Mouse (Mus musculus) 3134 (cell line): Measurements from ENCODE around the gene Rph3a.

Experiments
- DNase-seq: peaks from one replicate; pipeline ENCODE4 v3.0.0-alpha.2; 2011; ENCODE audit warnings: low spot score; ENCODE audit not compliant: insufficient read length; ENCODE audit errors: extremely low read depth

Gene Rph3a

DNA sequence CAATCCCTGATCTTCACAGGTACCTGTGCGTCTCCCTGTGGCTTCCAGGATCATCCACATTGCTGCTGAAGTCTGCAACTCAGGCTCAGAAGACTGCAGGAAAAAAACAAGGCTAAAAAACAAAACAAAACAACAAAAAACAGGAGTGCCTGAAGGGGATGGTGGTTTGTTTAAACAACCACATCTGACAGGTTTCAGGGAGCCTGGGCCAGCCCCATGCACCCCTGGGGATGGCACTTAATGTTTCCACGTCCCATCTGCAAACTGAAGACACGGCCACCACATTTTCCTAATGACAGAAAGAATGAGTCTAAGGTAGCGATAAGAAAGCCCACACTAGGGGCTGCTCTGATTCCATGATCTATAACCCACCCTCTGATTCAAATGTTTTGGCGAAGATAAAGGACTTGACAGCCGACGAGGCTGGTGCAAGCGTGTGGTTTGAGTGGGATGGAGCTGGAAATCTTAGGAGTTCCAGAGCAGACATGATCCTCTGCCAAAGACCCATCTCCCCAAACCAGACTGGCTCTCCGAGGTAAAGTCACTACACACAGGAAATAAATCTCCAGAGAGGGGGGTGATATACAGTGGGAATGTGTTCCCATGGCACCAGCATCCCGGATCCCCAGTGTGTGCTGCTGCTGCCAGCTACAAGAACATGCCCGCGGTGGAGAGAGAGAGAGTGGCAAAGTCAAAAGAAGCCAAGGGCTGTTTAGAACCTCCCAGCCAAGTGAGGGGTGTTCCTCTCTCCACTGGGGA lies at the start of gene Rph3a:
Gene Rph3a, minus strand, starts transcription at position 282 of the 759 bp plus-strand sequence.
- DNase-seq = no peak

DNA sequence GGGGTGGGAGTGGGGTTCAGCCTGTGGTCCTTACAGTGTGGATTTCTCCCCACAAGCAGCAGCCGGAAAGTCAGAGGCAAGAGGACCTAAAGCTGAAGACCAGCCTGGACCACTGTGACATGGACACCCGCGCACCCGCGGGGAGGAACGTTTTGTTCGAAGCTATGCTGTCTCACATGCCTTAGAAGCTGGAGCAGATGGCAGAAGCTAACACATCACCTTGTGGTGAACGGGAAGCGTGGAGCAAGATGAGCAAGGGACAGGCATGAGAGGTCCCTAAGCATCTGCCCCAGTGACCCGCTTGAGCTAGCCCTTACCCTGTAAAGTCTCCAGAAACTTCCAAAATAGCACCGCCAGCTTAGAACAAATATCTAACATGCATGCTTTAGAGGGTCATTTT lies 48.4 kb upstream of the Rph3a start:
- no peak for DNase-seq

DNA sequence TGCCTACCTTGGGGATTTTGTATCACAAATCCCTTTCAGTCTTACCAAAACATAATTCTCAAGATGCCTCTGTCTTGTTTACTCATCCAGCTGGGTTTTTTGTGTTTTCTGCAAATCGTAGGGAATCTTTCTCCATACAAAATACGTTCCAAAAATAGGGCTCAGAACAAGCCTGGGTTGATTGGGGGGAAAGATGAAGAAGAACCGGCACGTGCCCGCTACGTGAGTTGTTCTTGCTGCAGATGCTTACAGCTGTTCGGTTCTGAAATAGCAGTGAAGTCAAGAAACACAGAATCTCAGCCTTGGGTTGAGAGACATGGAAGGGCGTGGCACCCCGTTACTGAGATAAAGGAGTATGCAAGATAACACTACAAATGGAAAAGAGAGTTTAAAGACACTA lies 44.0 kb upstream of the Rph3a start:
- DNase-seq = no peak

DNA sequence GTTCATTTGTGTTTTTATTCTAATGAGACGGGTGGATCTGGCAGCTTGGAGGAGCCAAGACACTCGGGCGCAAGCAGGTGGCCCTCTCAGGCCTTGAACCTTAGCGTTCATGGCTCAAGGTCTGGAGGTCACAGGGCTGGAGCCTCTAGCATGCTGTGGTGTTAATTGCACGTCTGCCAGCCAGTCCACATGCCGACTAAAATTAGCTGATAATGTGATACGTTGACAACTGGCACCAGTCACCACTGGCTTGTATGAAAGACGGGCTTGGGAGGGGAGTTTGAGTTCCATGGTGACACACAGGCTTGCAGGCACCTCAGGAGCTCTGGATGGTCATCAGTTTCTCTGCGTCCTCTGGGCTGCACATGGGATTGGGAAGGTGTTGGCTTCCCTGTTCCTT lies 31.9 kb upstream of the Rph3a start:
- DNase-seq = no peak

DNA sequence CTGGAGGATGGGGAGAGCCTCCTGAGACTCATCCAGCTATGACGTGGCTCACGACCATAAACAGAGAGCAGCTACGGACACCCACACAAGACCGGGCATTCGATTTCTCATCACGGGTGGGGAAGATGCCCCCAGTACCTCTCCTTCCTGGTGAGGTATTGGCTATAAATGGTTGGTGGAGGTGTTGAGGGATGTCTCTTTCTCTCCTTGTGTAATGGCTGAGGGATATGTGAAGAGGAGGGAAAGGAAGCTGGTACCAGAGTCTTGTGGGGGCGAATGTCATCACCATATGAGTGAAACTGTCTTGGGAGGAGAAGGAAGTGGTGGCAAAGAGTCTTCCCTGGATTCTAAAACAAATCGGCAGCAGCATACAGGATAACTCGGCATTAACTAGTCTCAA lies 29.6 kb upstream of the Rph3a start:
- no peak for DNase-seq

DNA sequence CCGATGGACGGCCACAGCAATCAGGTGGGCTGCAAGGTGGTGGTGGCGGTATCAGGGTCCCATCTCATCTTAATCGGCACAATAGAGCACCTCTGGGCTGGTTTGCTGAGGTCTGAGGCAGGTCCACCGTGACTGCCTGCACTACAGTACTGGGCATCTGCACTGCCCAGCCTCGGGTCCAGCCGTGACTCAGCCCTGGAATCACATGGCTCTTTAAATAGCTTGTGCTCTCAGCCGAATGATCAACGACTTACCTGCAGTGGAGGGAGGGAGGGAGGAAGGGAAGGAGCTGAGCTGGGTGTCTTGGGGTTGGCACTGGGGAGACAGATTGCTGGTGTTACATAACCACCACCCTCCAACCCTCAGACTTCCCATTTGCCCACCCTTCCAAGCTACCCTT lies 20.3 kb upstream of the Rph3a start:
- DNase-seq = no peak

DNA sequence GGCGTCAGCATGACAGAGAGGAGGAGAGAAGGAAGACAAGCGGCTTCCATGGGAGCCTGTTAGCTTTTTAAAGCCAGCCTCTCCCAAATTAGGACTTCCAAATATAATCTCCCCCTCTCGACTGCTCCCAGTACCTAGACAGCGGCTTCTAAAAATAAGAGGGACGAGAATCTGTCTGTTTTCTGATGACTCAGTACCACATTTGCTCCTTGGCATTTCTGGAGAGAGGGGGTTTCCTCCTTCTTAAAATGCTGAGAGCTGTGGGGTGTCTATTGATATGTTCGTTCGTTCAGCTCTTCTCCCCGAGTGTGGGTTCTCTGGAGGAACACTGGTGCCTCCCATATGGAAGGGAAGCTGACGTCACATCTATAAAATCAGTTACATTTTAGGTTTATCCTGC lies 9.6 kb upstream of the Rph3a start:
- DNase-seq = no peak

DNA sequence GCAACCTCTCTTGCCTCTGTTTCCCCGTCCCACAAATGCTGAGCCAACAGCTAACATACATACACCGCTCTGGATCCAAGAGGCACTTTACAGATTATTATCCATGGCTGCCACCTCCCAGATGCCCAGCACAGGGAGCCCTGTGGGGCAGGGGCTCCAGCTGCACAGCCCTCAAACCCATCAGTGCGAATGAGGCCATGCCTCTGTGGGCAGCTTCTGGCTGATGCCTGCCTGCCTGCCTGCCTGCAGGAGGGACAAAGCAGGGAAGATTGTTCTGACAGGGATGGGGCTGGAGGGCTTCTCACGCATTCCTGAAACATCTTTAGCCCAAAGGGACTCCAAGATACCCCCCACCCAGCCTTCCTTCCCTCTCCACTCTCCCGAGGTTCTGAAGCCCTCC lies 7.8 kb upstream of the Rph3a start:
- DNase-seq = no peak

DNA sequence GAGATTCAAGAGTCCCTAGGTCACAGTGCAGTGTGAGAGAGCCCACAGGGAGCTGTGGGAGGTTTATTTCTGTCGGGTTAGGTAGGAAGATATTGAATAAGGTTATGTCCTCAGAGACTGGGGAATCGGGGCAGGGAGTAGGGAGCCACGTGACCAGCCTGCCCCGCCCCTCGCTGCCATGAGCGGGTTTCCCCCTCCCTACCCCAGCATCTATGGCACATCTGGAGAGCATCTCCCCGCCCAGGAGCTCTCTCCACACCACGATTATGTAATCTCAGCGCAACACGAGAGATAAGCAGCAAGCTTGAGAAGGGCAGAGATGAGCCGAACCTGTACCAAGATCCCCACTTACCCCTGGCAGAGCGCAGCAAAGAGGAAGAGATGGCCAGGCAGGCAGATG lies 6.5 kb upstream of the Rph3a start:
- no peak for DNase-seq

DNA sequence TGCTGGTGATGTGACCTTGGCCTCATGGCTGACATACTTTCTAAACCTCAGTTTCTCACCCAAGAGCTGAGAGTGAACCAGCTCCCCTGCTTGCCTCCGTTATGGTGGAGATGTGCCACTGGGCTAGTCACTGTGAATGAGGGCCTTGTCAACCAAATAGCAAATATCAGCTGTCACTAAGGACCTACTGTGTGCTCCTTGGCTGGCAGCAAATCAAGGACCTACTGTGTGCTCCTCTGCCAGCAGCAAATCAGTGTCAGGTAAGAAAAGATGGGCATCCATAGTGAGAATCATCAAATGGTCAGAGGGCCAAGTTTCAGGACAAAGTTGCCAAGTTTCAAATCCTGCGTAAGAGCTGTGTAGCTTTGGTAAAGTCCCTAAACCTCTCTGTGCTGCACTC lies 4.6 kb upstream of the Rph3a start:
- DNase-seq = no peak

DNA sequence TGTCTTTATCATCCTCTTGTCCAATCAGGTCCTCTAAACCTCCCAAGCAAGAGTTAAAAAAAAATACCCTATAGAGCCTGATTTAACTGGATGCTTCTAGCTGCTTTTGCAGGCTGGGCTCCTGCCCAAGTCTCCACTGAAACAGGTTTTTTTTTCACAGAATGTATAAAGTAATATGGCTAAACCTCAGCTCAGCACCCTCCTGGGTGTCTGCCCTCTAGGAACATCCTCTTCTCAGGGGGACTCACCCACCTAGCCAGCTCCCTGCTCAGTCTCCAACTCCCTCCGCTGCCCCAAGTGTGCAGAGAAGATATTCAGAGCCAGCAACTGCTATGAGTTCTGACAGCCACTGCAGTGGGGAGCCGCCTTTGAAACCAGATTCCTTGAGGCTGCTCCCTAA lies 2.1 kb upstream of the Rph3a start:
- no peak for DNase-seq

DNA sequence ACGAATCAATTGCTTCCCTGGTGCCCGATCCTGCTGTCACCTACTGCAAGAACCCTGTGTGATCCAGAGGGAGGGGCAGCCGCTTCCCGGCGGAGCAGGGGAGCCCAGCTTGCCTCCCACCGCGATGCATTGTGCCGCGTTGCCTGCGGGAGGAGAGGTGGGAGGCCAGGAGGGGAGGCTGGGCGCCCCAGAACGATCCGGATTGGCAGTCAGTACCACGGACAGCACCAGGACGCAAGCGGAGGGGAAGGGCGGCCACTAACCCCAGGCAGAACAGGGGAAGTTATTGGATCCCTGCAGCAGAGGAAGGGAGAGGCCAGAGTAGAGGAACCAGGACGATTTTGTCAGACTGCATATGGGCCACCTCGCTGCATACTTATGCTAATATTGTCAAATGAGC lies 486 bp downstream of the Rph3a start:
- no peak for DNase-seq

DNA sequence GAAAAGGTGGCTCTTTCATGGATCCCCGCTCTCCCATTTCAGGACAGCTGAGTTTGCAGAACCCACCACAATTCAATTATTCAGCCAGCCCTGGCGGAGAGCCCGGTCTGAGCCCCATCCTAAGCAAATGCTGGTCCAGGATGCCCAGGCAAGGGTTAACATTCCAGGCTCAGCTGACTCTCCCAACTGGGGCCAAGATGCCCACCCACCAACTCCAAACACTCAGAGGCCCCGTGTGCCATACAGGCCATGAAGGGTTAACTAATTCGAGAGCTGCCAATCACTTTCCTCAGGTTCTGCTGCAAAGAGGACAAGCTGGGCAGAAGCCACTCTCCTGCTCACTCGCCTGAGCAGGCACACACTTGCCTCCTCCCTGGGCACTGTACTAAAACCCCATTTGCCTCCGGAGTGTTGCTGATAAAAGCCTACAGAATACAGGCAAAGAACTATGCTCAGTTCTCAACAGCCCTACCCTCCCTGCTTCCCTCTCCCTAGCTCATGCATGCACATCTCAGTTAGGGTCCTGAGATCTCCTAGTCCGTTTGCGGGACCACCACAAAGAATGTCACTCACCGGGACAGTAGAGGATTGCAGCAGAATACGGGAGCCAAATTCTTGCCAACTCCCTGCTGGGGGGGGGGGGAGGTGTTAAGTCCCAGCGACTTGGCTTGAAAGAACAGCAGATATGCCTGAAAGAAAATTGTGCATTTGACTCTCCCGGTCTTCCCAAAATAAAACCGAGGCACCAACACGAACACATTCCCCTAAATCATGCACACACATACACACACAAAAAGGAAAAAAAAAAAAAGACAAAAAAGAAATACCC lies 1.3 kb downstream of the Rph3a start:
- no peak for DNase-seq

DNA sequence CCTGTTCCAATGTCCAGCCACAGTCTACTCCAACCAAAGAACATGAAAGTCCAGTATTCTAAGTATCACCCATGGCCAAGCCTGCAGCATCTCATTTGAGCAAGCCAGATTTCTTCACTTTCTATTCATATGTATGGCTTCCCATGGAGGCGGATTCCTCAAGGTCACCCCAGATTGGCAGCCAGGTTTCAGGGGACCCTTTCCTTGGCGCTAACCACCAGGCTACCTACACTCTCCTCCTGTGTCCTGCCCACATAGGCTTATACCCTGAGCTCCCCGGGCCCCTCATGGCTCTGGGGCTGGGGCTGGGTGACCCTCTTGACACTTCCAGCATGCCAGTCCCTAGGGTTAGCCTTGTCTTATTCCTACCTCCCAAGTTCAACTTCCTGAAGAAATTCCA lies 2.3 kb downstream of the Rph3a start:
- DNase-seq = no peak

DNA sequence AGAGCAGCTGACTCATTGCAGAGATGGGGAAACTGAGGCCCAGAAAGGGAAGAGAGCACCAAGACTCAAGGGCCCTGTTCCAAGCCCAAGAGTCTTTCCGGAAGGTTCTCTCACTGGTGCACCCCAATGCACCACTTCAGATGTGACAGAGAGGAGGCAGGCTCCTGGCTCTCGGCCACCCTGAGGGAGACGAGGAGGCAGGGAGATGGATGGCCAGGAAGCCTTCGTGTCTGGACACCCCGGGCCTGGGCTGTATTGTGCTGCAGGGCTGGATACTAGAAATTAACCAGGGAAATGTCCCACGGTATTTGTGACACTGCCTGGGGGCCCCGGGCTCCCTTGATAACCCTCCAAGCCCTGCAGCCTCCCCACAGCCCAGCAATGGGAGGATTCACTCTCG lies 2.8 kb downstream of the Rph3a start:
- DNase-seq = no peak

DNA sequence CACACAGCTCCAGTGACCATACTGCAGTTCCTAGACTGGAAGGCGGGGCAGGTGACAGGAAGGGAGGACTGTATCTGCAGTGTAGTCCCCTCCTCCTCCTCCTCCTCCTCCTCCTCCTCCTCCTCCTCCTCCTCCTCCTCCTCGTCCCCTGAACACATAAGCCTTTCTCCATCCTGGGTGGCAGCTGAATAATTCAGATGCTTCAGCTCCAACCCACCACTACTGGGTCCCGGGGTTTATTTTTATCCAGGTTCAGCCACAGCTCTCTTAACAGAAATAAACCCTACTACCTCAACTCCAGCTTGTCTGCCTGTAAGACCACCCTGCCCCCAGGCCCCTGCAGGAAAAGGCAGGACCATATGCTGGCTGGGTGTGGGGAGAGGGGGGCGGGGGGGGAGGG lies 3.7 kb downstream of the Rph3a start:
- no peak for DNase-seq

DNA sequence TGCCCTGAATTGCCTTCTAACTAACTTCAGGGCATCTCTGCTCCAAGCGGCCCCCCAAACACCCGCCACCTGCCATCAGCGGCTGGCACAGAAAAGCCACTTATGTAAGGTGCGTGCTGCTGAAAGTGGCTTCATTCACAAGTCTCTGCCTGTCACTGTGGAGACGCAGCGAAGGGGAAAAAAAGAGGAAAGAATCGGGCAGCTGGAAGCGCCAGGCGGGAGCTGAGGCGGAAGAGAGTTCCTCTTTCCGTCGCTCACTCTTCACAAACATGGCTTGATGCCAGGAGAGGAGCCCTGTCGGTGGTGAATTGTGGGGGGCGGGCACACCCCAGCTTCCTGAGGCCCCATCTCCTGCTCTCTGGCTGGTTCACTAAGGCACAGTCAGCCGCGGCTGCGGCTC lies 6.1 kb downstream of the Rph3a start:
- no peak for DNase-seq

DNA sequence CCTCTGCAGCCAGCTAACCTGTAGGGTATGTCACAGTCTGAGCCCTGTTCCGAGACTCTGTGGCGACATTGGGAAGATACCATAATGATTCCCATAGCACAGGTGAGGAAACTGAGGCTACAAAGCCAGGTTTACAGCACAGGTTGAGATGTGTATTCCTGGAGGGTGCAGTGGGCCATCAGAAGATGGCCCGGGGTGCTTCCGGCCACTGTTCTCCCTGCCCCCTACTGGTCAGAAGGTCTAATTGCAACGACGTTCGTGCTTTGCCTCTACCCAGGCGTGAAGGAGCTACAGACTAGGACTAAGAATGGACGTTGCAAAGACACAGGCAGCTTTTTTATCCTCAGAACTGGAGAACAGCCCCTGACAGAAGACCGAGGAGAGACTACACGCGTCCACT lies 10.3 kb downstream of the Rph3a start:
- DNase-seq = no peak

DNA sequence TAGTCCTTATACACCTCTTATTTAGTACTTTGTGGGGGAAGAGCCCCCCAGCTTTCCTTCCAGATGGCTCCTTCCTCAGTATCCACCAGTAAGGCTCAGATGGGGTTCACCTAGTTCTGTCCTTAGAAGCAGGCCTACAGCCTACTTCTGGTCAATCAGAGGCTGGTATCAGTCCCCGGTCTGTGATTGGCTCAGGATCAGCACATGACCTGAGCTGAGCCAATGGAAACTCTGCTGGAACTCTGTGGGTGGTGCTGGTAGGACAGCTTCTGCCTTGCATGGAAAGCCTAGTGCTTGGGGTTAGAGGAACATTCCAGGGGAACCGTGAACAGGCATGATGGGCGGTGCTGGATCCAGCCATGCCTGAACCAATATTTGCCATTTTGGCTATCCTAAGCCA lies 21.5 kb downstream of the Rph3a start:
- DNase-seq = no peak

DNA sequence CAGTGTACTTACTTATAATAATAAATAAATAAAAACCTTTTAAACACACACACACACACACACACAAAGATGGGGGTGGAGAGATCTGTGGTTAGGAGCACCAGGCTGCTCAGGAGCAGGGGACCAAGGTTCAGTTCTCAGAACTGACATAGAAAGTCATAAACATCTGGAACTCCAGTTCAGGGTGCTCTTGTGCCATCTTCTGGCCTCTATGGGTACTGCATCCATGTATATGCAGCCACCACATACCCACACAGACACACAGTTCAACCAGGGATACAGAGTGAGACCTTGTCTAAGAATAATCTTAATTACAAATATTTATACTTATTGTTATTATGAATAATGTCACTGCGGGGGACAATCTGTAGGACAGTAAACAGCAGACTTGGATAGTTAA lies 26.9 kb downstream of the Rph3a start:
- no peak for DNase-seq

DNA sequence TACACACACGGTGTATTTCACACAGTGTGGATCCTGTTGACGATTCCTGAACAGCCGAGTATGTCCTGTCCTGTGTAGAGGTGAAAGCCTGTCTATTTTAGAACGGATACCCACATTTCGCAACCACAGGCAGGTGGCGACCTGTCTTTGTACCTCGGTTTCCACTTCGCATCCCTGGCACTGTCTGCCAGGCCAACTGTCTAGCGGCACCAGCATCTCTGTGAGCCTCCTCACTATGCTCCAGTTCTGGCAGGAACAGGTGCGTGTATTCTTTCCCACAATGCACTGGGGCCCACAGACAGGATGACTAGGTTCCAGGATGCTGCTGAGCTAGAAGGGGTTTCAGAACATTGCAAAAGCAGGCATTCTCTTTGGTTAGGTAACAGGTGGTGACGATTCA lies 28.7 kb downstream of the Rph3a start:
- DNase-seq = no peak

DNA sequence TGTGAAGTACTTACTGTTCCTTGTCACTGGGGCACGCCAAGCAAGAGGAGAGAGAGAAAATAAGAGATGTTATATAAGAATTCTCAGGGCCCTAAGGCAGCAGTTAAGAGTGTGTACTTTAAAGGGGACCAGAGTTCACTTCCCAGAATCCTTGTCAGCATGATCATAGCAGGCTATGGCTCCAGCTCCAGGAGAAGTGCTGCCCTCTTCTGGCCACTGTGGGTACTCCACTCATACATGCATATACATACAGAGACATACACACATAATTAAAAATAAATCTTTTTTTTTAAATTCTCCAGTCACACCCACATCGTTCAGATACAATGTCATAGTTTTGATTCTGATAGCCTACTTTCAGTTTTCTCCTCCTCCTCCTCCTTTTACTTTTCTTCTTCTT lies 29.8 kb downstream of the Rph3a start:
- DNase-seq = no peak
